Mouse (Mus musculus) v-Abl transformed pro-B cells (cell line): ENCODE measurements around the gene Clpx.

Source experiments
- in situ Hi-C, 2 experiments: fragments of 400-800 bp; cut with MboI; formaldehyde crosslinking; loops; one replicate each; pipeline ENCODE4 v1.15.1; 2025; ENCODE audit not compliant: unreplicated experiment in 2 of 2

The Clpx gene

DNA sequence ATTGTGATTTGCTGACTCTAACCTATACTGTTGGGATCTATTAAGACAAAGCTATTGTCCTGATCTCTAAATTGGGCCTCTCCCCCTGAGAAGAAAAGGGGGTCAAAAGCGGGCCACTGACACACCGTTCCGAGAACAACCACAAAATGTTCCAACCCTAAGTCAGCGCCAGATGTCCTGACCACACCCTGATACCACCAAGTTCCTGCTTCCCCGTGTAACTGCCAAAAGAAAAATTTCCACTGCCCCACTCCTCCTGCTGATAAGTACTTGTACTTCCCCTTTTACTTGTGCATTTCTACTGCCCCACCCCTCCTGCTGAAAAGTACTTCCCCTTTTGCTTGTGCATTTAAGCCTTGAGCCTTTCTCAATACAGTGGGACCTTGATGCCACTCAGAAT lies 5.8 kb upstream of the Clpx start:
- in situ Hi-C loops: loop anchor here in 1 of 2 experiments (10.0 kb wide), 1 partner anchor 93 kb away; the partner anchor contains the start of gene Parp16

DNA sequence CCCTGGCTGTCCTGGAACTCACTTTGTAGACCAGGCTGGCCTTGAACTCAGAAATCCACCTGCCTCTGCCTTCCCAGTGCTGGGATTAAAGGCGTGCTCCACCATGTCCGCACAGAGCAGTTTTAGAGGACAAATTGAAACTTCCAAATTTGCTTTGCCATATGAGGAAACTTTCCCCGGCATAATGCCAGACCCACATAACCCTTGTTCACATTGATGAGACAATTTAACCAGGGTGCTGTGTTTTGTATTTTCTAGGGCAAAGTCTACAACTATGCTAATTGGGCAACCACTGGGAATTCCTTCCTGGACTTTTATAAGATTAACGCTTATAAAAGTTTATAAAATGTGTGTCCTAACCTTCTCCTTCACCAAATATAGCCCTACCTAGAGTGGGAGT lies 4.1 kb upstream of the Clpx start:
- in situ Hi-C loops: loop anchor here in 1 of 2 experiments (10.0 kb wide), 1 partner anchor 95 kb away; the partner anchor contains the start of gene Parp16

DNA sequence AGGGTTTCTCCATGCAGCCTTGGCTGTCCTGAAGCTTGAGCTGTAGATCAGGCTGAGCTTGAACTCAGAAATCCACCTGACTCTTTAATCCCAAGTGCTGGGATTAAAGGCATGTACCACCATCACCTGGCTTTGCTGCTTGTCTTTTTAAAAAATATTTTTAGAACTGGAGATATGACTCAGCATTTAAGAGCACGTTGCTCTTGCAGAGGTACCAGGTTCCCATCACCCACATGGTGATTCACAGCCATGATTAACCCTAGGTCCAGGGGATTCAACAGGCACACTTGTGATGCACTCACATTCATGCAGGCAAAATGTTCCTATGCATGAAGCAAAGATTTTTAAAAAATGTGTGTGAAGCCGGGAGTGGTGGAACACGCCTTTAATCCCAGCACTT lies 1.6 kb upstream of the Clpx start:
- in situ Hi-C loops: no loop called here

DNA sequence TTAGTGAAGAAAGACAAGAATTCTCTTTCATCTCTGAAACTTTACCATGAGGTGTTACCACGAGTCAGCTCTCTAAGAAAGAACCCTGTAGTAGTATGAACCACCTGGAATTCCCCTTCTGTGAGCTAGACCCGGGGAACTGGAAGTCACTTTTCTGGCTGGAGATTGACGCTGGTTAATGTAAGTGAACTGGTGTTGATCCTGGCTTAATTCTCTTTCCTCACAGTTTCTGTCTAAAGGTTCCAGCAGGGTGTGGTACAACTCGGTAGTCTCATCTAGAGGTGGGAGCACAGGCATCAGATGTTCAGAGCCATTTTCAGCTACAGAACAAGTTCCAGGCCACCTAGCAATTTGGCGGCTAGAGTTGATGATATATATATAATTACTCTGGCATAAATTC lies 941 bp upstream of the Clpx start:
- in situ Hi-C loops: no loop called here

DNA sequence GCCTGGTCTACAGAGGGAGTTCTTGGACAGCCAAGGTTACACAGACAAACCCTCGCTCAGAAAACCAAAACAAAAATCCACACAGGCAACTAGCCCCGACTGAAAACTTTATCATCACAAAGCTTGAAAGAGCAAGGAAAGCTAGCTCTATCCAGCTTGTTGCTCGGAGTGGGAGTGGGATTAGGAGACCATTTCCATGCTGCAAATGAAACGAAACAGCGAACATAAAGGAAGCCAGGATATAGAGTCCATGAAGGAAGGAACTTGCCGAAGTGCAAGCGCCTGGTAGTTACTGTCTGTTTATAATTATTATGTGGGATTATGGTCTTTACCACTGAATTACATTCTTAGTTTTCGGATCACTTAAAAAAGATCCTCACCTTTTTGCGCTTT lies 484 bp upstream of the Clpx start:
- in situ Hi-C loops: no loop called here

DNA sequence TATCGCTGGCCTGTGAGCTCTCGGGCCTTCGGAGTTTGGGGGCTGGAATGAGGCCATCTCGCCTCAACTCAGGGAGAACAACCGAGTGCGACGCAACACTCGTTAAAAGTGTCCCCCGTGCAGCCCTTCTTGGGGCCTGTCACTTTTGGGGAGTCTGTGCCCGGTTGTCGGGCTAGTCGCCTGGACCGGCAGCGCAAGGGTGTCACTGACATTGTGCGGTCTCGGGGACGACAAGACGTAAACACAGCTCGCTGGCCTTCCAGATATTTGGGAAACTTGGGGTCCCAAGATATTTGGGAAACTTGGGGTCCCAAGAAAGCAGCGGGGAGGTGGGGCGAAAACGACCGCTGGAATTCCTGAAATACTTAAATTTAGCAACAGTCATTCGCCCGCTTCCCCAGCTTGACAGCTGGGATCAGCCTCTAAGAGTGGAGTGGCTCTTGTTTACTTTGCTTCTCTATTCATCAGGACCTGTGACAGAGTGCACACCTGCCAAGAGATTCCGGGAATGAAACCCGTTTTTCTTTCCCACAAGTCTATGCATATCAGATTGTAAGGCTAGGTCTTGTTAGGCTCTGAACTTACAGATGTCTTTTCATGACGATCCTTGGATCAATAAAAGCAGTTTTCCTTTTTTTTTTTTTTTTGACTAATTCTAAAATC lies 787 bp downstream of the Clpx start:
- in situ Hi-C loops: no loop called here

DNA sequence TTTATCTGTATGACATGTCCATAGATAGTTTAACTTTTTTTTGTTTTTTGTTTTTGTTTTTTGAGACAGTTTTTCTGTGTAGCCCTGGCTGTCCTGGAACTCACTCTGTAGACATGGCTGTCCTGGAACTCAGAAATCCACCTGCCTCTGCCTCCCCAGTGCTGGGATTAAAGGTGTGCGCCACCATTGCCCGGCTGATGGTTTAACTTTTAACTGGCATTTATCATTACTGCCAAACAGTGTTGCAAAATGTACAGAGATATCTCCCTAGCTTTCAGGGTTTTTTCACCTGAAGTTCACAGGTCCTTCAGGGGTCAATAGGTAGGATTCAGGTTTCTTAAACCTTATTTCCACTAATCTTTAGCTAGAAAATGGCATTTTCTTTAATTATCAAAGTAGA lies 3.0 kb downstream of the Clpx start:
- in situ Hi-C loops: no loop called here

DNA sequence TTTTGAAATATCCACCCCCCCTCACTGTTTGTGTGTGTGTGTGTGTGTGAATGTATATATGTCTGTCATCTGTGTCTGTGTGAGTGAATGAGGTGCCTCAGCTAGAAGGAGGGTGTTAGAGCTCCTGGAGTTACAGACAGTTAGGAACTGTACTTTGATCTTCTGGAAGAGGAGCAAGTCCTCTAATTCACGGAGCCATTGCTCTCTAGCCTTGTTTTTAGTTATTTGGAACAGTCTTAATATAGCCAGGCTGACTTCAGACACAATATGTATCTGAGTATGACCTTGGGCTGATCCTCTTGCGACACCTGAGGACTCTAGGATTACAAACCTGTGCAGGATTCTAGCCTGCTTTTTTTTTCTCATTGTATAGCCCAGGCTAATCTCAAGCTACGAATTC lies 4.7 kb downstream of the Clpx start:
- in situ Hi-C loops: no loop called here

DNA sequence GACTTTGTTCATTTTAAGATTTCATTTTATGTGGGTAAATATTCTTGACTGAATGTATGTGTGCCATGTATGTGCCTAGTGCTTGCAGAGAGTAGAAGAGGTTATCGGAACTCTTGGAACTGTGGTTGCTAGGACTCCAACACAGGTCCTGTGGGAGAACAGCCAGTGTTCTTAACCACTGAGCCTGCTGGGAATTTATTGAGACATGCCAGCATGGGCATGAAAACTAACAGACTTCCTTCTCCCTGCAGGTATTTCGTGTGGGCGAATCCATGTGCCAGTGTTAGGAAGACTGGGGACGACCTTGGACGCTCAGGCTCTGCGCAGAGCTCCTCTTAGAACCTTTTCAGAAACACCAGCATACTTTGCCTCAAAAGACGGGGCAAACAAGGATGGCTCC lies 5.6 kb downstream of the Clpx start:
- in situ Hi-C loops: no loop called here

DNA sequence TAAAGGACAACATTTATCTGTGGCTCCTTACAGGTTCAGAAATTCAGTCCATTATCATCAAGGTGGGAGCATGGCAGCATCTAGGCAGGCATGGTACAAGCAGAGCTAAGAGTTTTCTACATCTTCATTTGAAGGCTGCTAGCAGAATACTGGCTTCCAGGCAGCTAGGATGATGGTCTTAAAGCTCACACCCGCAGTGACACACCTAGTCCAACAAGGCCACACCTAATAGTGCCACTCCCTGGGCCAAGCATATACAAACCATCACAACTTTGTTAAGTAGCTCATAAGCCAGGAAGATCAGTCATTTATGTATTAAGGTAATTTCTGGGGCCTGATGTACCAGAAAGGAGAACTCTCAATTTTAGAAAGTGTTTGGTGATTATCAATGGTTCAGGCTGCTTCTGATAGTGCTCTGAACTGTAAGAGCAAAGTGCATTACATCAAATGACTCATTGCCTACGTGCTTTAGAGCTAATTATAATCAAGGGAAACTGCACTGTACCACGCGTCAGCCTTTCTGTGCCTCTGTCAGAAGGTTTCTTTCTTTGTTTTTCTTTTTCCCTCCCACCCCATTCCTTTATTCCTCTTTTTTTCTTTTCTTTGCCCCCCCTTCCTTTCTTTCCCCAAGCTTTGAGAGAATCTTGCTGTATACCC lies 8.4 kb downstream of the Clpx start:
- in situ Hi-C loops: no loop called here

DNA sequence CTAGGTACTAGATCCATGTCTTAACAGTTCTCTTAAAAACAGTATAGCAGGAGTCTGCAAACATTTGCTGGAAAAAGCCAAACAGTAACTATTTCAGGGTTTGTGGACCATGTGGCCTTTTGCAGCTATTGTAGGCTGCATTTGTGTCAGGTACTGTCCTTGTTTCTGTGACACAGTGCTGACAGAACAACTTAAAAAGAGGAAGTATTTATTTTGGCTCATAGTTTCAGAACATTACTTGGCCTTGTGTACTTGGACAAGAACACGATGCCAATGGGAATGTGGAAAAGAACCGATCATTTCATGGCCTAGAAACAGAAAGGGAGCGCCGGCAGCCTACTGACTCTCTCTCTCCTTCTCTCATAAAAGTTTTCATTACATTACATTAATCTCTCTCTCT lies 9.5 kb downstream of the Clpx start:
- in situ Hi-C loops: no loop called here

DNA sequence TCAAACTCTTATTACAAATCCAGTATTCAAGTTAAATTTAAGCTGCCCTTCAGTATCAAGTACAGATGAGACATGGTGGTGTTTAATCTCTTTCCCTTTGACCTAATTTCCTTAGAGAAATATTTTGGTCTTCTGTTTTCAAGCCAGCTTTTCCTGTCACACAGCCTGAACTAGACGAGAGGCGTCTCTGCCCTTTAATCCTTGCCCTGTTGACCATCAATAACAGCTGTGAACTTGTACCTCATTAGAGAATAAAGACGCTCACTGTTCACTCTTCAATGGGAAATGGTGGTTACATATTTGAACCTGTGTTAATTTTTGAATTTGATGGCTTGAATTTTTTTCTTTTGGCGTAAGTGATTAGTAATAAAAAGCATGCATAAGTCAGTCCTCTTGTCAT lies 10.2 kb downstream of the Clpx start:
- in situ Hi-C loops: no loop called here

DNA sequence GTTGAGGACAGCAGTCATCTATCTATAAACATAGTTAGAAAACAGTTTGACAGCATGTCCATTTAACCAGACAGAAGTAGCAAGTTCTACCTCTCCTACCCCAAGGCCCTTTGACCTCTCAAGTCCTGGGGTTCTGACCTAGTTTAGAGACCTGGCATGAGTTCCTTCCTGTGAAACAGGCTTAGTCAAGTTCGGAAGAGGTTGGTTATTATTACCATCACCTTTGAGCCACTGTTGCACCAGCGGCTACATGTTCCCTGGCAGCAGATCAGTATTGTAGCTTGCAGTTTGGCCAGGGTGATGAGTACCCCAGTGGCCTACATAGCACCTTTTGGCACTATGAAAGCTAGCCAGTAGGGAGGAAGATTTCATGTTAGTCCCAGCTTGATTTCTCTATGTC lies 12.6 kb downstream of the Clpx start:
- in situ Hi-C loops: no loop called here

DNA sequence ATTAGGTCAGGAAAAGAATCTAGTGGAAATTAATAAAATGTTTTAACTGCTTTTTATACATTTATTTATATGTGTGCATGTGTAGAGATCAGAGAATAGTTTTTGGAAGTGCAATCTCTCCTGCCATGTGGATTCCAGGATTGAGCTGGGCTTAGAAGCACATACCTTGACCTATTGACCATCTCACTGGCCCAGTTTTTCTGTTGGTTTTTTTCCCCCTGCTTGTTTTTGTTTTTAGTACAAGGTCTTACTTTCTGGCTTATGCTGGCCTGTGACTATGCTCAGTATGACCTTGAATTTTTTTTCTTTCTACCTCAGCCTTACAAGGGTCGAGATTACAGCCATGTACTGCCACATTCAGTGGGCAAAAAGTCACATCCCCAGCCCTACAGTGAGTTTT lies 14.0 kb downstream of the Clpx start:
- in situ Hi-C loops: no loop called here

DNA sequence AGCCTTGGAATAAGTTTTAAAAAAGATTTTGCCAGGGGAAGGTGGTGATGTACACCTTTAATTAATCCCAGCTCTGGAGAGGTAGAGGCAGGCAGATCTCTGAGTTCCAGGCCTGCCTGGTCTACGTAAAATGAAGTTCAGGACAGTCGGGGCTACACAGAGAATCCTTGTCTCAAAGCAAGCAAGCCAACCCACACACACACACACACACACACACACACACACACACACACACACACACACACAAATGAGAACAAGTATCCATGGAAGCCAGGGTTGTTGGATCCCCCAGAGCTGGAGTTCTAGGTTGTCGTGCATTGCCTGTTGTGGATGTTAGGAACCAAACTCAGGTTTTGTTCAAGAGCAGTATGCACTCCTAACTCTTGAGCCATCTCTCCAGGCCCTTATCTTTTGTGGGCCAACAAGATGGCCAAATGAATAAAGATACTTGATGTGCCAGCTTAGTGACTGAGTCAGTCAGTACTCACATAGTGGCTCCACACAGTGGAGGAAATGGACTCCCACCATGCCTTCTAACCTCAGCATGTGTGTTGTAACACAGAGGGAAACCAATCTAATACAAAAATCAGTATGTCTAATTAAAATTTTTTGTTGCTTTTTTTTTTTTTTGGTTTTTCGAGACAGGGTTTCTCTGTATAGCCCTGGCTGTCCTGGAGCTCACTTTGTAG lies 18.8 kb downstream of the Clpx start:
- in situ Hi-C loops: no loop called here

DNA sequence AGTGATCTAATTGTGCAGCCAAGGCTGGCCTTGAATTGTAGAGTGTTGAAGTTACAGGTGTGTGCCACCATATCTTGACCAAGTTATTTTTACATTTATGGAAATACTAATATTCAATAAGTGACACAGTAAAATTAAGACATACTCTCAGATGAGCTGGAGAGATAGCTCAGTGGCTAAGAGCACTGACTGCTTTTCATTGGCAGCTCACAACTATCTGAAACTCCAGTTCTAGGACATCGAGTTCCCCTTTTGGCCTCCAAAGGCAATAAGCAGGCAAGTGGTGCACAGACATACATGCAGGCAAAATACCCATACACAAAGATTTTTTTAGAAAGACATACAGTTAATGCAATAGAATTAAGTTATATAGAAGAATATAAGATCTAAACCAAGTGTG lies 19.8 kb downstream of the Clpx start:
- in situ Hi-C loops: no loop called here

DNA sequence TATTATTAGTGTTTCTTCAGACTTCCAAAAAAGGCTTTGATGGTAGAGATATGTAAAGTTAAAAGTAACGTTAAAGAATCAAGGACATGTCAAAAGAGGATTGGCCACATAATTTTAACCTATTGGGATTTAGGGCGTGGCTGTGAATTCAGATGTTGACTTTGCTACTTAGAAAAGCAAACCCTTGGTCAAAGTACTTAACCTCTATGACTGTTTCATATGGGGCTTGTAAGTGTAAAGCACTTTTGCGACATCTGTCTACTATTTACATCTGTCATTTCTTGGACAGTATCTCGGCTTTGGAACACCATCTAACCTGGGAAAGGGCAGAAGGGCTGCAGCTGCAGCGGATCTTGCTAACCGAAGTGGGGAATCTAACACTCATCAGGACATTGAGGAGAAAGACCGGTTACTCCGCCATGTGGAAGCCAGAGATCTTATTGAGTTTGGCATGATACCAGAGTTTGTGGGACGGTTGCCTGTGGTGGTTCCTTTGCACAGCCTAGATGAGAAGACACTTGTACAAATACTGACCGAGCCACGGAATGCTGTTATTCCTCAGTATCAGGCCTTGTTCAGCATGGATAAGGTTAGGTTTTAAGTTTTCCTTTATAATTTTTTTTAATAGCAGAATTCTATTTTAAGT lies 28.3 kb downstream of the Clpx start:
- in situ Hi-C loops: no loop called here

DNA sequence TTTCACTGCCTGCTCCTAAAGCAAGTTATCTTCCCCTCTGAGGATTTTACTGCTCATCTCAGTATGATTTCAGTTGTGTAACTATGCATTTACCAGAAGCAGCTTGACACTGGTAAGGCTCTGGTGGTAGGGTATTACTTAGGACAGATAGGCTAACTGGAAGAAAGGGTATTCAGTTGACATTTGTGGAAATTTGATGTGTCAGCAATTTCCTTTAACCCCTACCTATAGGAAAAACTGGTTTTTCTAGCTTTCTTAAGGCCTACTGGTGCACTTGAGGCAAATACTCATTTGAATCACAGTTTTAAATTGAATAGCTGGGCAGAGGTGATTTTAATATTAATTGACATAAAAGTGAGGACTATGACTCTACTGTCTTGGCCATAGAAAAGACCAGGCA lies 31.9 kb downstream of the Clpx start:
- in situ Hi-C loops: loop anchor here in 1 of 2 experiments (25.0 kb wide), 1 partner anchor 1139 kb away; the partner anchor contains the start of gene Snapc5

DNA sequence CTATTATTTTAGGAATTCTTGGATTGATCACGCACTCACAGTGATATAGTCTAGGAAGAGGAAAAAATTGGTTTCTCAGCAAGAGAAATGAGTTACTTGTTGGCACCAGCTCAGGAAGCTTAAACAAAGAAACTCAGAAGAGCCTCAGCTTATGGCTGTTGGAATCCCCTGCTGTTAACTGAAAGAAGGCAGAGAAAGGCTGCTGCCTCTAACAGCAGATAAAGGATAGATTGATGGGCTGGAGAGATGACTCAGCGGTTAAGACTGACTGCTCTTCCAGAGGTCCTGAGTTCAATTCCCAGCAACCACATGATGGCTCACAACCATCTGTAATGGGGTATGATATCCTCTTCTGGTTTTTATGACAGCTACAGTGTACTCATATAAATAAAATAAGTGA lies 33.3 kb downstream of the Clpx start:
- in situ Hi-C loops: loop anchor here in 1 of 2 experiments (25.0 kb wide), 1 partner anchor 1140 kb away; the partner anchor contains the start of gene Snapc5

DNA sequence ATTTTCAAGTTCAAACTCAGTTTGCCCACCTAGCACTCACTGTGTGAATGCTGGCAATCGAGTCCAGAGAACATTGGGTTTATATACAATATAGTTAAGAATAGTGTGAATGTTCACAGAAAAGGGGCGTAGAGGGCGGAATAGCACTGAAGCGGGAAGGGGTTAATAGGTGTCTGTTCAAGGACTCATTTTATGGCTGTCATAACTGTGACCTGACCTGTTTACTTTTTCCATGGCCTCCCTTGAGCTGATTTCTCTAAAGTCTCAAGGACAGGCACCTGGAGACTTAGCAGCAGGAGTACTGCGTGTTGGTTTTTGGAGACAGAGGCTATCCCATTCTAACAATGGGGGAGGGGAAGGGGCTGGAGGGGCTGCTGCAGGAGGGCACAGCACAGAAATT lies 39.9 kb downstream of the Clpx start:
- in situ Hi-C loops: loop anchor here in 1 of 2 experiments (25.0 kb wide), 1 partner anchor 1147 kb away; the partner anchor contains the start of gene Snapc5

DNA sequence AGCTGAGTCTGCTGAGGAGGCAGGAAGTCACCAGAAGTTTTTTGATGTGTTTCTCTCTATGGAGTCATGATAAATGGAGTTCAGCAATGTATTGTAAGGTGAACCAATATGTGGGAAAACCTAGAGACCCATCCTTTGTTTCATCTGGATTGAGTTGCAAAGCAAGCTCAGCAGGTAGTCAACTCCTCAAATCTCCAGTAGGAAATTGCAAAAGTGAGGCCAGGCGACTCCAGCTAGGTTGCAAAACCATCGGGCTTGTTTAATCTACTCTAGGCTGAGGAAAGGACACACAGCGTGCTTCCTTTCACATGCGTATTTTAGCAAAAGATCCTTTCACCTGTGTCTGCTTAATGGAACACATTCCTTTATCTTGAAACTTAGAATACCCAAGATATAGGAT lies 45.1 kb downstream of the Clpx start:
- in situ Hi-C loops: loop anchor here in 1 of 2 experiments (25.0 kb wide), 1 partner anchor 1152 kb away; the partner anchor contains the start of gene Snapc5
